Mouse (Mus musculus) hindbrain, embryonic 11.5 days (tissue): ENCODE measurements around the gene Fcgbp. TPM values are rescaled to one million over a fixed set of nuclear protein-coding genes. Genes with fewer than 3 reads are reported as not detected.

Source experiments
- ATAC-seq: fragments of 200-750 bp; cut with Nextera tagmentation; 2 replicates; pipeline ENCODE4 v1.8.0; 2017; ENCODE audit warnings: mild to moderate bottlenecking, moderate TSS enrichment, moderate library complexity; ENCODE audit not compliant: low FRiP score
- DNase-seq: peaks from one replicate; pipeline ENCODE4 v3.0.0-alpha.2; 2015; ENCODE audit warnings: low spot score
- H3K27ac ChIP-seq: fragments of 300-500 bp; sonication (generic); 2 replicates; pipeline ENCODE4 v1.5.1; 2014; ENCODE audit warnings: mild to moderate bottlenecking, low read depth, low read length
- H3K27me3 ChIP-seq: fragments of 300-500 bp; sonication (generic); 2 replicates; pipeline ENCODE4 v1.6.1; 2014; ENCODE audit warnings: mild to moderate bottlenecking, low read length, moderate library complexity, mixed read lengths; ENCODE audit not compliant: control insufficient read depth, insufficient read depth
- H3K36me3 ChIP-seq: fragments of 300-500 bp; sonication (generic); 2 replicates; pipeline ENCODE4 v1.6.1; 2014; ENCODE audit warnings: mild to moderate bottlenecking, low read length, moderate library complexity, mixed read lengths; ENCODE audit not compliant: control insufficient read depth, insufficient read depth
- H3K4me1 ChIP-seq: fragments of 300-500 bp; sonication (generic); replicated peaks from 2 replicates; pipeline ENCODE4 v1.6.1; 2014; ENCODE audit warnings: low read length, mixed read lengths; ENCODE audit not compliant: control insufficient read depth, insufficient read depth
- H3K4me2 ChIP-seq: fragments of 300-500 bp; sonication (generic); replicated peaks from 2 replicates; pipeline ENCODE4 v1.6.1; 2014; ENCODE audit warnings: mild to moderate bottlenecking, low read depth, low read length
- H3K4me3 ChIP-seq: fragments of 300-500 bp; sonication (generic); 2 replicates; pipeline ENCODE4 v1.5.1; 2014; ENCODE audit warnings: low read depth, low read length
- H3K9ac ChIP-seq: fragments of 300-500 bp; sonication (generic); 2 replicates; pipeline ENCODE4 v1.6.1; 2014; ENCODE audit warnings: low read depth, low read length
- H3K9me3 ChIP-seq: fragments of 300-500 bp; sonication (generic); 2 replicates; pipeline ENCODE4 v1.6.1; 2016; ENCODE audit warnings: low read length; ENCODE audit not compliant: control insufficient read depth
- WGBS: fragments of 180-500 bp; shearing (Covaris S2); extraction: QIAGEN DNeasy Blood & Tissue Kit; methylation state at CpG from one replicate; pipeline ENCODE4 v1.1.7; 2014; 5-methylcytosine and 5-hydroxymethylcytosine counted together
- polyA plus RNA-seq: library from polyadenylated mRNA; unstranded; fragments of >200 nt; fragmentation: Nextera tagmentation; extraction: Ambion mirVana; gene quantifications from 2 replicates; pipeline ENCODE4 v1.2.1, GENCODE M21; 2014

Fcgbp gene
- polyA plus RNA-seq, 1 experiment from 2014 or later, result 0.43 TPM

GRCm38 (mm10) chr7:28161163-28161749, 90.2 kb downstream of the Fcgbp start:
- no peaks in the 10 kb centered on the region for H3K27me3 ChIP-seq
- 68% methylated on average over 9 of the region's 9 CpGs for WGBS
- no peak for ATAC-seq
- no peaks in the 10 kb centered on the region for H3K9me3 ChIP-seq
- H3K4me2 ChIP-seq, result no peak overlapping the region
- no peak overlapping the region for H3K4me3 ChIP-seq
- H3K36me3 ChIP-seq, result no peaks in the 10 kb centered on the region
- no peaks in the 10 kb centered on the region for H3K4me1 ChIP-seq
- no peak overlapping the region for H3K27ac ChIP-seq
- H3K9ac ChIP-seq, result no peak overlapping the region
- no peak for DNase-seq

- no peak overlapping the region for H3K4me3 ChIP-seq
- H3K36me3 ChIP-seq, result no peaks in the 10 kb centered on the region
- 84% methylated on average over 6 of the region's 6 CpGs for WGBS
- no peaks in the 10 kb centered on the region for H3K9me3 ChIP-seq
- no peak overlapping the region for H3K9ac ChIP-seq
- no peaks in the 10 kb centered on the region; the same call in 1 of the 2 replicates for H3K4me1 ChIP-seq
- H3K27ac ChIP-seq, result no peak overlapping the region
- no peak for ATAC-seq
- H3K4me2 ChIP-seq, result no peak overlapping the region
- no peak for DNase-seq
- no peaks in the 10 kb centered on the region for H3K27me3 ChIP-seq
Observed at GRCm38 (mm10) chr7:28165406-28165805, 94.4 kb downstream of the Fcgbp start.

GRCm38 (mm10) chr7:28168320-28169115, 97.5 kb downstream of the Fcgbp start:
- 9% methylated on average over 9 of the region's 9 CpGs for WGBS
- Histone ChIP-seq H3K9me3 (no peaks in the 10 kb centered on the region), H3K4me3 (peak overlapping the region; percentile 86), H3K4me1 (peaks cover 5% of the 10 kb centered on the region; the same call in 1 of the 2 replicates), H3K27me3 (no peaks in the 10 kb centered on the region), H3K4me2 (peak overlapping the region; percentile 83), H3K36me3 (no peaks in the 10 kb centered on the region), H3K27ac (no peak overlapping the region), H3K9ac (peak overlapping the region; percentile 44; the same call in 1 of the 2 replicates)
- DNase-seq (peak; percentile 75), ATAC-seq (peak; percentile 38; the same call in 1 of the 2 replicates)

- ATAC-seq, result peak; percentile 92
- under 1% methylated on average over 77 of the region's 80 CpGs for WGBS
- H3K4me1 ChIP-seq, result peaks cover 5% of the 10 kb centered on the region; the same call in 1 of the 2 replicates
- H3K9ac ChIP-seq, result peak within 1 kb of the TSS; percentile 74
- peak; percentile 97 for DNase-seq
- no peaks in the 10 kb centered on the region for H3K27me3 ChIP-seq
- H3K27ac ChIP-seq, result peak within 1 kb of the TSS; percentile 65
- peak within 1 kb of the TSS; percentile 86 for H3K4me3 ChIP-seq
- no peaks in the 10 kb centered on the region for H3K9me3 ChIP-seq
- no peaks in the 10 kb centered on the region for H3K36me3 ChIP-seq
- H3K4me2 ChIP-seq, result peak within 1 kb of the TSS; percentile 83
Observed at GRCm38 (mm10) chr7:28169489-28170422, 98.7 kb downstream of the Fcgbp start, which contains the start of gene Fbl. Gene Fbl, plus strand, starts transcription at chr7:28169710.

Other genes with a start within 250 kb of the Fcgbp start
- gene Zfp59, start 232.6 kb upstream of the Fcgbp start, polyA plus RNA-seq, result 12.5 and 12.9 TPM in 2 replicates
- 2.2 and 2.6 TPM in 2 replicates for gene Zfp607a, start 213.7 kb upstream of the Fcgbp start, polyA plus RNA-seq
- 15.2 and 15.8 TPM in 2 replicates for gene Zfp974, start 141.8 kb upstream of the Fcgbp start, polyA plus RNA-seq
- gene Zfp780b, start 92.1 kb upstream of the Fcgbp start, polyA plus RNA-seq, result 21.0 and 27.2 TPM in 2 replicates
- gene Zfp850, start 57.1 kb upstream of the Fcgbp start, polyA plus RNA-seq, result 7.1 and 9.3 TPM in 2 replicates
- 415 and 426 TPM in 2 replicates for gene Psmc4, start 21.1 kb upstream of the Fcgbp start, polyA plus RNA-seq
- 0.05 and 0.07 TPM in 2 replicates for gene 9530053A07Rik, start 58.2 kb downstream of the Fcgbp start, polyA plus RNA-seq
- 38.3 and 45.9 TPM in 2 replicates for gene Fbl, start 98.5 kb downstream of the Fcgbp start, polyA plus RNA-seq
- 18.1 and 23.5 TPM in 2 replicates for gene Dyrk1b, start 108.2 kb downstream of the Fcgbp start, polyA plus RNA-seq
- gene Eid2, start 196.6 kb downstream of the Fcgbp start, polyA plus RNA-seq, result 7.2 and 12.7 TPM in 2 replicates
- 17.4 and 19.0 TPM in 2 replicates for gene Eid2b, start 206.5 kb downstream of the Fcgbp start, polyA plus RNA-seq
- 0.46 and 0.52 TPM in 2 replicates for gene Selenov, start 219.9 kb downstream of the Fcgbp start, polyA plus RNA-seq
- 77.4 and 86.1 TPM in 2 replicates for gene Dll3, start 231.0 kb downstream of the Fcgbp start, polyA plus RNA-seq
- gene Timm50, start 240.8 kb downstream of the Fcgbp start, polyA plus RNA-seq, result 189 and 201 TPM in 2 replicates